Mouse (Mus musculus) intestine, embryonic 14.5 days (tissue): ENCODE results near the gene Trmt44. TPM values are rescaled to one million over a fixed set of nuclear protein-coding genes. Genes with fewer than 3 reads are reported as not detected.

Experiments used
- ATAC-seq: fragments of 200-750 bp; cut with Nextera tagmentation; replicated peaks from 2 replicates; pipeline ENCODE4 v1.8.0; 2017; ENCODE audit warnings: low read depth, moderate number of reproducible peaks, moderate TSS enrichment, moderate library complexity; ENCODE audit not compliant: low FRiP score, low TSS enrichment
- DNase-seq: peaks from one replicate; pipeline ENCODE4 v3.0.0-alpha.2; 2018; ENCODE audit warnings: low spot score
- H3K27ac ChIP-seq: fragments of 300-500 bp; sonication (generic); 2 replicates; pipeline ENCODE4 v1.5.1; 2014; ENCODE audit warnings: low read depth, mild to moderate bottlenecking, control low read depth
- H3K27me3 ChIP-seq: fragments of 300-500 bp; sonication (generic); replicated peaks from 2 replicates; pipeline ENCODE4 v1.6.1; 2014; ENCODE audit warnings: low read length, control low read depth; ENCODE audit not compliant: control insufficient read depth, insufficient read depth
- H3K36me3 ChIP-seq: fragments of 300-500 bp; sonication (generic); 2 replicates; pipeline ENCODE4 v1.6.1; 2014; ENCODE audit warnings: low read length, control low read depth; ENCODE audit not compliant: control insufficient read depth, insufficient read depth
- H3K4me1 ChIP-seq: fragments of 300-500 bp; sonication (generic); replicated peaks from 2 replicates; pipeline ENCODE4 v1.6.1; 2014; ENCODE audit warnings: low read length, control low read depth, mixed read lengths; ENCODE audit not compliant: control insufficient read depth, insufficient read depth
- H3K4me2 ChIP-seq: fragments of 300-500 bp; sonication (generic); 2 replicates; pipeline ENCODE4 v1.6.1; 2014; ENCODE audit warnings: low read length
- H3K4me3 ChIP-seq: fragments of 300-500 bp; sonication (generic); 2 replicates; pipeline ENCODE4 v1.5.1; 2014; ENCODE audit warnings: low read depth, low read length, control low read depth, mixed read lengths
- H3K9ac ChIP-seq: fragments of 300-500 bp; sonication (generic); 2 replicates; pipeline ENCODE4 v1.6.1; 2014; ENCODE audit warnings: mild to moderate bottlenecking, low read length
- H3K9me3 ChIP-seq: fragments of 300-500 bp; sonication (generic); 2 replicates; pipeline ENCODE4 v1.6.1; 2016; ENCODE audit warnings: low read length, control low read depth; ENCODE audit not compliant: control insufficient read depth
- WGBS: fragments of 180-500 bp; shearing (Covaris S2); extraction: QIAGEN DNeasy Blood & Tissue Kit; methylation state at CpG from one replicate; pipeline ENCODE4 v1.1.7; 2014; 5-methylcytosine and 5-hydroxymethylcytosine counted together
- polyA plus RNA-seq: library from polyadenylated mRNA; unstranded; fragments of >200 nt; fragmentation: Nextera tagmentation; extraction: Ambion mirVana; gene quantifications from 2 replicates; pipeline ENCODE4 v1.2.1, GENCODE M21; 2014

Trmt44 gene
- polyA plus RNA-seq, 1 experiment from 2014 or later = 8.9 TPM

DNA sequence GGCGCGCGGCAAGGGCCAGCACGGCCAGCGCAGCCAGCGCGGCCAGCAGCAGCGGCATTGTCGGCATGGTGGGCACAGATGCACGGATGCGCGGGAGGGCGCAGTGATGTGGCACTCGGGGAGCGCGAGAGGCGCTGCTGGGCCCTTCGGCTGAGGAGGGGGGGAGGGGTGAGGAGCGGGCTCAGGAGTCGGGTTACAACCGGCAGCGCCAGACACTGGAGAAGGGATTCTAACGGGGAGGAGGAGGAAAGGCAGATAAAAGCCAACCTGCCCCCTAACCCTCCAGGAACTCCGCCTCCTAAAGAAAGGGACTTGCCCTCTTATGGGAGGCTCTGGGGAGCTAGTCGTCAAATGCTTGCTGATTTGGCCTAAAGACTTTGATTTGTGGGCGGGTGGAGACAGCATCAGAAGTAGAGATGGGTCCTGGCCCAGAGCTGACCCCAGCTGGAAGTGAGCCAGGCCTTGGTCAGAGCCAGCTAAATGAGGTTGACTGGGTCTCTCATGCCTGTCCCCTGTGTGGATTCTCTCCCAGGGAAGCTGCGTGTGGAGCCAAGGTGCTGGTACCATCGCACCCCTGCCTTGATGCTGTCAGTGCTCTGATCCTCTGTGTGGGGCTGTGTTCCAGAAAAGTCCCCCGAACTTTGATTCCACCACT lies 49.3 kb downstream of the Trmt44 start, which contains the start of gene Cpz:
Gene Cpz (minus strand): TSS at position 230 of the 655 bp plus-strand sequence.
- peak within 1 kb of the TSS; percentile 35 for H3K4me3 ChIP-seq
- H3K9ac ChIP-seq = peak within 1 kb of the TSS; percentile 44; the same call in 1 of the 2 replicates
- peak; percentile 85 for DNase-seq

DNA sequence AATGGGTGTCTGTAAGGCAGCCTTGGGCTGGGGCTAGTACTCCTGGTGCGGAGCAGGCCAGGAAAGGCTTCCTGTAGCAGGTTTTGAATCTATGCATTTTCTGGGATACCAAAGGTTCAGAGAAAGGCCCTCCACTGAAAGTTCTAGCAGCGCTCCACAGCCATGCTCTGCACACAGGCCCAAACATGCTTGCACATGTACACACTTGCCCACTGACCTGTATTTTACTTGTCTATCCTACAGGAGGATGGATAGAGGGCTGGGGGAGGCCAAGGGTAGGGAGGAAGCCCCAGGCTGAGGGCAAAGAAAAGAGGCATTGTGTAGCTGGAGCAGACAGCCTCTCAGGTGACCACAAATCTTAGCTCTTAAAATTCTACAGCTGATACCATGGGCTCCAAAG lies 50.5 kb downstream of the Trmt44 start:
- DNase-seq (no peak), ATAC-seq (no peak)
- H3K27me3 ChIP-seq = peaks cover 23% of the 10 kb centered on the region
- H3K36me3 ChIP-seq = no peaks in the 10 kb centered on the region
- no peak overlapping the region for H3K9ac ChIP-seq
- H3K9me3 ChIP-seq = no peaks in the 10 kb centered on the region
- WGBS = 81% methylated on average over 2 of the region's 2 CpGs
- no peak overlapping the region for H3K27ac ChIP-seq
- peak overlapping the region; percentile 35; the same call in 1 of the 2 replicates for H3K4me3 ChIP-seq
- H3K4me2 ChIP-seq = peak overlapping the region; percentile 58
- H3K4me1 ChIP-seq = peaks cover 9% of the 10 kb centered on the region

More for the DNA sequence above, 49.3 kb downstream of the Trmt44 start, which contains the start of gene Cpz:
- H3K4me2 ChIP-seq = peak within 1 kb of the TSS; percentile 58
- no peaks in the 10 kb centered on the region for H3K36me3 ChIP-seq
- H3K9me3 ChIP-seq = no peaks in the 10 kb centered on the region
- peaks cover 23% of the 10 kb centered on the region for H3K27me3 ChIP-seq
- no peak within 1 kb of the TSS for H3K27ac ChIP-seq
- peak; percentile 64 for ATAC-seq
- 3% methylated on average over 28 of the region's 29 CpGs for WGBS
- H3K4me1 ChIP-seq = peaks cover 9% of the 10 kb centered on the region

DNA sequence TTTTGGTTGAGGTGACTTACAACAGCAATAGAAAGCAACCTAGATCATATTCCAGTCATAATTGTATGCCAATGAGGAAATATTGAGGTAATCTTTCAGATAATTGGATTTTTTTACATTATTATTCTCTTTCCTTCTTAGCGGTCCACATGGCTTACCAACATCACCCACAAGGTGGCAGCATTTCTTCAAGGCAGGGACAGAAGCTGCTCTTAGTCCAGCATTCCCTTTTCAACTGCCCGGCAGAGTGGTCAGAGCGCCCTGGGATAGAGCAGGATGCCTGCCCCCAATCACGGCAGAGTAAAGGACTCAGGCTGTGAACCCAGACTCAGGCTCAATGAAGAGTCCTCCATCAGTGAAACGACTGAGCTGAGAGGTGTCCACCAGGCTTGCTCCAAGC lies 51.1 kb downstream of the Trmt44 start:
- peaks cover 9% of the 10 kb centered on the region for H3K4me1 ChIP-seq
- H3K36me3 ChIP-seq = no peaks in the 10 kb centered on the region
- no peak overlapping the region for H3K27ac ChIP-seq
- no peak overlapping the region for H3K4me3 ChIP-seq
- peak overlapping the region; percentile 58 for H3K4me2 ChIP-seq
- DNase-seq (peak; percentile 92), ATAC-seq (0 out of 2 replicates have a peak, but pooled peaks have one; percentile 10)
- no peak overlapping the region for H3K9ac ChIP-seq
- H3K9me3 ChIP-seq = no peaks in the 10 kb centered on the region
- 2% methylated on average over 5 of the region's 5 CpGs for WGBS
- H3K27me3 ChIP-seq = peaks cover 23% of the 10 kb centered on the region

DNA sequence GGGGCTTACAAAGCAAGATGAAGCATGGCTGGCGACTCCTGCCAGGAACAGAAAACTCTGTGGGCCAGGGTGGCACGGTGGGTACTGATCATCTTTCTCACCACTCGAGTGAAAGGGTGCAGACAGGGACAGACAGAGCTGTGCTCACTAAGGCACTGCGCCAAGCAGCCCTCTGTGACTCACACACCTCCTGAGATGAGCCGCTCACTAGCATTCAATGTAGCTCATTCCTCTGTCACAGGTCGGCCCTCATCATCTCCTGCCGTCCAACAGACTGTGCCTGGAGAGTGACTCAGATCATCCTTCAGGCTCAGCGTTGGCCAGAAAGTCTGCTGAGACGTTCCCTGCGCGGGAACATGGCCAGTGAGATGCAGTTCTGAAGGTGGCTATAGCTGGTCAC lies 58.1 kb downstream of the Trmt44 start:
- H3K27me3 ChIP-seq = no peaks in the 10 kb centered on the region; the same call in 1 of the 2 replicates
- DNase-seq (no peak), ATAC-seq (no peak)
- 79% methylated on average over 11 of the region's 11 CpGs for WGBS
- H3K27ac ChIP-seq = no peak overlapping the region
- H3K4me3 ChIP-seq = no peak overlapping the region
- H3K4me1 ChIP-seq = no peaks in the 10 kb centered on the region
- H3K9me3 ChIP-seq = no peaks in the 10 kb centered on the region
- H3K36me3 ChIP-seq = no peaks in the 10 kb centered on the region
- no peak overlapping the region for H3K9ac ChIP-seq
- H3K4me2 ChIP-seq = no peak overlapping the region

DNA sequence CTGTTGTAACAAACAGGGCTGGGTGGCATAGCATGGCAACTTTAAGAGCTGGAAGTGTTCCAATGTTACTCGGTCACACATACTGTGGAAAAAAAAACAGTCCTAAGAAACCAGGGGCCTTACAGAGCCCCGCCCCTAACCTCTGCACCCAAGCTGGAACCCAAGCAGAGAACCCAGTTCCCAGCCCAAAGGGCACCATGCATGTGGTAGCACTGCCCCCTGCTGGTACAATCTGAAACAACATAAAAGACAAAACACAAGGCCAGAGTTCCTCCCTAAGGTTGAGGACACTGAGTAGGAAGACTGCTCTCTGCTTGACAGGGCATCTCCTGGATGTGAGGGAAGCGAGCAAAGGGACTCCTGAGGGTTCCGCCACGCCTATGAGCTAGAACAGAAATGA lies 64.3 kb downstream of the Trmt44 start:
- no peak overlapping the region for H3K4me3 ChIP-seq
- peak; percentile 88 for DNase-seq
- H3K36me3 ChIP-seq = no peaks in the 10 kb centered on the region
- no peak overlapping the region for H3K27ac ChIP-seq
- no peaks in the 10 kb centered on the region for H3K27me3 ChIP-seq
- no peaks in the 10 kb centered on the region for H3K9me3 ChIP-seq
- WGBS = 26% methylated on average over 5 of the region's 5 CpGs
- no peak overlapping the region for H3K4me2 ChIP-seq
- H3K9ac ChIP-seq = no peak overlapping the region
- no peak for ATAC-seq
- H3K4me1 ChIP-seq = no peaks in the 10 kb centered on the region

Other genes starting within 250 kb of the Trmt44 start
- gene Hmx1, start 186.0 kb downstream of the Trmt44 start, polyA plus RNA-seq = not detected in 2 replicates
- 11.7 and 12.4 TPM in 2 replicates for gene Cpz, start 49.4 kb downstream of the Trmt44 start, polyA plus RNA-seq
- gene Acox3, start 8.0 kb upstream of the Trmt44 start, polyA plus RNA-seq = 13.2 and 15.1 TPM in 2 replicates
- gene Htra3, start 104.7 kb upstream of the Trmt44 start, polyA plus RNA-seq = 39.1 and 47.9 TPM in 2 replicates
- gene Sh3tc1, start 164.9 kb upstream of the Trmt44 start, polyA plus RNA-seq = 7.9 and 10.1 TPM in 2 replicates
- gene Ablim2, start 182.8 kb upstream of the Trmt44 start, polyA plus RNA-seq = 3.1 and 4.4 TPM in 2 replicates